Mouse (Mus musculus) intestine, embryonic 15.5 days (tissue): ENCODE measurements at regions not wholly inside any gene's neighbourhood (a gene's known extent, or its start where the extent isn't known, plus 50 kb on each side); places are given as distances from the start of the nearest gene placed in this dataset.
A peak's percentile ranks its signal among the peaks of the same experiment; 100 is the strongest.

ENCODE experiments used
- ATAC-seq: fragments of 200-750 bp; cut with Nextera tagmentation; 2 replicates; pipeline ENCODE4 v1.8.0; 2017; ENCODE audit warnings: moderate TSS enrichment, moderate library complexity
- H3K27ac ChIP-seq: fragments of 300-500 bp; sonication (generic); 2 replicates; pipeline ENCODE4 v1.5.1; 2015; ENCODE audit warnings: mild to moderate bottlenecking, inconsistent platforms
- H3K27me3 ChIP-seq: fragments of 300-500 bp; sonication (generic); replicated peaks from 2 replicates; pipeline ENCODE4 v1.6.1; 2015; ENCODE audit warnings: inconsistent platforms
- H3K36me3 ChIP-seq: fragments of 300-500 bp; sonication (generic); 2 replicates; pipeline ENCODE4 v1.6.1; 2015; ENCODE audit warnings: inconsistent platforms
- H3K4me1 ChIP-seq: fragments of 300-500 bp; sonication (generic); replicated peaks from 2 replicates; pipeline ENCODE4 v1.6.1; 2015; ENCODE audit warnings: inconsistent platforms
- H3K4me2 ChIP-seq: fragments of 300-500 bp; sonication (generic); replicated peaks from 2 replicates; pipeline ENCODE4 v1.6.1; 2015; ENCODE audit warnings: mild to moderate bottlenecking, inconsistent platforms
- H3K4me3 ChIP-seq: fragments of 300-500 bp; sonication (generic); replicated peaks from 2 replicates; pipeline ENCODE4 v1.5.1; 2015; ENCODE audit warnings: inconsistent platforms
- H3K9ac ChIP-seq: fragments of 300-500 bp; sonication (generic); 2 replicates; pipeline ENCODE4 v1.6.1; 2015; ENCODE audit warnings: inconsistent platforms
- H3K9me3 ChIP-seq: fragments of 300-500 bp; sonication (generic); 2 replicates; pipeline ENCODE4 v1.6.1; 2016; ENCODE audit warnings: inconsistent platforms
- whole genome bisulfite sequencing: fragments of 180-500 bp; shearing (Covaris S2); methylation state at CpG from one replicate; pipeline ENCODE4 v1.1.7; 2015; 5-methylcytosine and 5-hydroxymethylcytosine counted together

DNA sequence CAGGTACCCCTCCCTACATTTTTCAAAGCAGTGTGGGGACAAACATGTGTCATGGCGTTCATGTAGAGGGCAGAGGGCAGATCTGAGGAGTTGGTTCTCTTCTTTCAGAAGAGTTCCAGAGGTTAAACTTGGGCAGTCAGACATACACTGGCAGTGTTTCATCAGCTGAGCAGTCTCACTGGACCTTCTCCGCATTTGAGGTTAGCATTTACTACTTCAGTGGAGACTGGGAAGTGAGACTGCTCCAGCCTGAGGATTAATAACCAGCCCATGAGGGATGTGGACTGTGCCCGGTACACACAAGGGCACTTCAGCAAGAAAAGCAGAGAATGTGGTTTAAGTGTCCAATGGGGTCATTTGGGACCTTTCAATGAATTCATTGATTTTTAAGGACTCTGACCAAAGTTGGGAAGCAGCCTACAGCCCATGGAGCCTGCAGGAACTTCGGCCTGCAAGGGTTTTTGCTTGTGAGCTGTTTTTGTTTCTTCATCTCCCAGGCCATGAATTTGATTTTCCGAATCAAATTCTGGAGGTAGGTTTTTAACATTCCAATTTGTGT, 166.6 kb downstream of the Rab11fip4 start:
- H3K27me3 ChIP-seq = no peaks in the 10 kb centered on the region
- 78% methylated on average over 5 of the region's 5 CpGs for WGBS
- no peak overlapping the region for H3K27ac ChIP-seq
- ATAC-seq = no peak
- no peak overlapping the region for H3K9ac ChIP-seq
- no peaks in the 10 kb centered on the region for H3K9me3 ChIP-seq
- no peaks in the 10 kb centered on the region for H3K4me1 ChIP-seq
- H3K36me3 ChIP-seq = no peaks in the 10 kb centered on the region
- H3K4me3 ChIP-seq = no peak overlapping the region
- H3K4me2 ChIP-seq = no peak overlapping the region

- no peak for ATAC-seq
- H3K4me3 ChIP-seq = no peak overlapping the region
Measured at GRCm38 (mm10) chr11:79756305-79756846, 165.4 kb downstream of the Rab11fip4 start.

DNA sequence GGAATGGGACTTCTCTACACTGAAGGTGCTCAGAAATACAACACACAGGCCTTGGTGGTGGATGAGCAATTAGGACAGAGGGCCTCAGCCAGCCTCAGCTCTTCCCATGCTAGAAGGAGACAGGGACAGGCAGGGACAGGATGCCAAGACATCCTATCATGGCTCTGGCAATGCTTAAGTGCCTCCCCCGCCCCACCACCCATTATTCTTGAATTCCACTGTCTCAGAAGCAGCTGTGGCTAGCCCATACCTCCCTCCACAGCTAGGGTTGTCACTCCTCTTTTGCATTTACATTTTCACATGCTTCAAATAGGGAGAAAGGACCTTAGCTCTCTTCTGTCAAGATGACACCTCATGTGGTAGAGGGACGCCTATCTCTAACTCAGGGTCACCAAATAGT, 162.5 kb downstream of the Rab11fip4 start:
- no peak for ATAC-seq
- H3K27me3 ChIP-seq = no peaks in the 10 kb centered on the region
- H3K4me2 ChIP-seq = no peak overlapping the region
- no peak overlapping the region for H3K27ac ChIP-seq
- 0 out of 2 replicates have a peak, but pooled peaks cover 4% of the 10 kb centered on the region for H3K4me1 ChIP-seq
- no peaks in the 10 kb centered on the region for H3K36me3 ChIP-seq
- 84% methylated on average over 2 of the region's 2 CpGs for whole genome bisulfite sequencing
- H3K9me3 ChIP-seq = no peaks in the 10 kb centered on the region
- no peak overlapping the region for H3K9ac ChIP-seq
- H3K4me3 ChIP-seq = no peak overlapping the region

More at GRCm38 (mm10) chr11:79756305-79756846, 165.4 kb downstream of the Rab11fip4 start:
- H3K9me3 ChIP-seq = no peaks in the 10 kb centered on the region
- no peak overlapping the region for H3K27ac ChIP-seq
- H3K4me1 ChIP-seq = 0 out of 2 replicates have a peak, but pooled peaks cover 4% of the 10 kb centered on the region
- H3K36me3 ChIP-seq = no peaks in the 10 kb centered on the region
- H3K4me2 ChIP-seq = no peak overlapping the region
- WGBS = 78% methylated on average over 9 of the region's 9 CpGs
- H3K9ac ChIP-seq = no peak overlapping the region
- H3K27me3 ChIP-seq = no peaks in the 10 kb centered on the region

- WGBS = 53% methylated on average over 7 of the region's 7 CpGs
- no peak for ATAC-seq
- H3K4me2 ChIP-seq = no peak overlapping the region
- H3K27ac ChIP-seq = no peak overlapping the region
- H3K4me1 ChIP-seq = 0 out of 2 replicates have a peak, but pooled peaks cover 4% of the 10 kb centered on the region
- H3K36me3 ChIP-seq = no peaks in the 10 kb centered on the region
- H3K9ac ChIP-seq = no peak overlapping the region
- H3K27me3 ChIP-seq = no peaks in the 10 kb centered on the region
- H3K4me3 ChIP-seq = no peak overlapping the region
- H3K9me3 ChIP-seq = no peaks in the 10 kb centered on the region
Measured at GRCm38 (mm10) chr11:79752717-79753480, 161.9 kb downstream of the Rab11fip4 start.

GRCm38 (mm10) chr11:79751751-79752716, 161.0 kb downstream of the Rab11fip4 start:
- Histone ChIP-seq H3K4me1 (0 out of 2 replicates have a peak, but pooled peaks cover 4% of the 10 kb centered on the region), H3K4me3 (no peak overlapping the region), H3K9ac (no peak overlapping the region), H3K9me3 (no peaks in the 10 kb centered on the region), H3K4me2 (no peak overlapping the region), H3K27me3 (no peaks in the 10 kb centered on the region), H3K27ac (no peak overlapping the region), H3K36me3 (no peaks in the 10 kb centered on the region)
- 59% methylated on average over 14 of the region's 14 CpGs for WGBS
- ATAC-seq = no peak

- 0 out of 2 replicates have a peak, but pooled peaks cover 4% of the 10 kb centered on the region for H3K4me1 ChIP-seq
- no peaks in the 10 kb centered on the region for H3K27me3 ChIP-seq
- H3K27ac ChIP-seq = no peak overlapping the region
- H3K36me3 ChIP-seq = no peaks in the 10 kb centered on the region
- WGBS = 76% methylated on average over 2 of the region's 2 CpGs
- no peak for ATAC-seq
- no peaks in the 10 kb centered on the region for H3K9me3 ChIP-seq
- no peak overlapping the region for H3K4me3 ChIP-seq
- H3K4me2 ChIP-seq = no peak overlapping the region
- H3K9ac ChIP-seq = no peak overlapping the region
Measured at GRCm38 (mm10) chr11:79750943-79751342, 159.9 kb downstream of the Rab11fip4 start.

GRCm38 (mm10) chr11:79749755-79750434, 158.9 kb downstream of the Rab11fip4 start:
- no peak overlapping the region for H3K4me2 ChIP-seq
- no peaks in the 10 kb centered on the region for H3K9me3 ChIP-seq
- H3K27me3 ChIP-seq = no peaks in the 10 kb centered on the region
- no peak overlapping the region for H3K9ac ChIP-seq
- H3K4me1 ChIP-seq = 0 out of 2 replicates have a peak, but pooled peaks cover 4% of the 10 kb centered on the region
- ATAC-seq = peak; percentile 63; the same call in 1 of the 2 replicates
- no peaks in the 10 kb centered on the region for H3K36me3 ChIP-seq
- H3K4me3 ChIP-seq = no peak overlapping the region
- WGBS = 60% methylated on average over 7 of the region's 7 CpGs
- H3K27ac ChIP-seq = no peak overlapping the region

DNA sequence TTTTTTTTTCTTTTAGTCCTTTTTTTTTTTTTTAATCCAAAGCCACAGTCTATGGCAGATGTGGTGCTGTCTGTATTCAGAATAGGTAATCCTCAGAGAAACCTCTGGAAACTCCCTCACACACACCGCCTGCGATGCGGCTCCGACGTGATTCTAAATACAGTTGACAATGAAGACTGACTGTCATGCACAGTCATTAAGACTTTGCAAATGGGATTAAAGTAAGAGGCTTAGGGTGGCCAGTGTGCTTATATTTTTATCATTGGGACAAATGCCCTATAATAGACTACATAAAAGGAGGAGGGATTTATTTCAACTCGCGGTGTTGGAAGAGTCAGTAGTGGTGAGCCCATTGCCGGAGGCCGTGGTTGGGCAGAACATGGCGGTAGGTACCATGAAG, 158.1 kb downstream of the Rab11fip4 start:
- H3K9ac ChIP-seq = no peak overlapping the region
- no peak overlapping the region for H3K27ac ChIP-seq
- H3K27me3 ChIP-seq = no peaks in the 10 kb centered on the region
- H3K9me3 ChIP-seq = no peaks in the 10 kb centered on the region
- 96% methylated on average over 10 of the region's 10 CpGs for WGBS
- no peak for ATAC-seq
- no peak overlapping the region for H3K4me3 ChIP-seq
- 0 out of 2 replicates have a peak, but pooled peaks cover 4% of the 10 kb centered on the region for H3K4me1 ChIP-seq
- H3K36me3 ChIP-seq = no peaks in the 10 kb centered on the region
- H3K4me2 ChIP-seq = no peak overlapping the region

DNA sequence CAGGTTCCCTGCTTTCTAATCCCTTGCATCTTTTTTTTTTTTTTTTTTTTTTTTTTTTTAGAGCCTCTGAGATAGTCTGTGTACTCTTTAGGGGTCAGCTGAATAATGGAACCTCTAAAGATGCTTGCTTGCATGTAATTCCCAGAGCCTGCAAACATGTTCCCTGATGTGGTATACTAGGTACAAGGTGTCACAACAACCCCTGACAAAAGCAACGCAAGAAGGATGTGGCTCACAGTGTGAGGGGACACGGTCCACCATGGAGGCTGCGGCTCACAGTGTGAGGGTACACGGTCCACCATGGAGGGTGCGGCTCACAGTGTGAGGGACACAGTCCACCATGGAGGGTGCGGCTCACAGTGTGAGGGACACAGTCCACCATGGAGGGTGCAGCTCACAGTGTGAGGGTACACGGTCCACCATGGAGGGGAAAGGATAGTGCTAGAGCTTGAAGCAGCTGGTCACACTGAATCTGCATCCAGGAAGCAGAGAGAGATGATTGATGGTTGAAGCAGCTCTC, 157.7 kb downstream of the Rab11fip4 start:
- Histone ChIP-seq H3K9ac (no peak overlapping the region), H3K4me3 (no peak overlapping the region), H3K4me1 (0 out of 2 replicates have a peak, but pooled peaks cover 4% of the 10 kb centered on the region), H3K9me3 (no peaks in the 10 kb centered on the region), H3K36me3 (no peaks in the 10 kb centered on the region), H3K27me3 (no peaks in the 10 kb centered on the region), H3K27ac (no peak overlapping the region), H3K4me2 (no peak overlapping the region)
- 92% methylated on average over 7 of the region's 7 CpGs for WGBS
- ATAC-seq = no peak

GRCm38 (mm10) chr11:79747801-79748200, 156.8 kb downstream of the Rab11fip4 start:
- Histone ChIP-seq H3K9ac (no peak overlapping the region), H3K4me3 (no peak overlapping the region), H3K9me3 (no peaks in the 10 kb centered on the region), H3K27me3 (no peaks in the 10 kb centered on the region), H3K27ac (no peak overlapping the region), H3K4me2 (no peak overlapping the region), H3K4me1 (0 out of 2 replicates have a peak, but pooled peaks cover 4% of the 10 kb centered on the region), H3K36me3 (no peaks in the 10 kb centered on the region)
- no peak for ATAC-seq
- WGBS = 66% methylated on average over 6 of the region's 6 CpGs
